Mouse (Mus musculus): ENCODE results near the gene Myo3b.
"Not testable (repeated sequence)": the region's sequence is repeated elsewhere in the genome, so short reads cannot be mapped to it uniquely, and the experiment has no call there.

Myo3b gene

GRCm38 (mm10) chr2:70195418-70196248 lies 156.7 kb downstream of the Myo3b start:
- no peak for DNase-seq (ENCODE audit: low spot score in 2 of 2)

GRCm38 (mm10) chr2:70201796-70202555 lies 163.1 kb downstream of the Myo3b start:
- DNase-seq (ENCODE audit: low spot score in 2 of 2) = no peak

- no peak for DNase-seq (ENCODE audit: low spot score in 2 of 2)
Observed at GRCm38 (mm10) chr2:70202578-70203167, 163.7 kb downstream of the Myo3b start.

GRCm38 (mm10) chr2:70208411-70208810 lies 169.5 kb downstream of the Myo3b start:
- no peak for DNase-seq (ENCODE audit: low spot score in 2 of 2)

GRCm38 (mm10) chr2:70209790-70210189 lies 170.9 kb downstream of the Myo3b start:
- DNase-seq (ENCODE audit: low spot score in 2 of 2) = no peak

- DNase-seq (ENCODE audit: low spot score in 2 of 2) = peak; percentile 65 to 76
Observed at GRCm38 (mm10) chr2:70210427-70211332, 171.8 kb downstream of the Myo3b start.

GRCm38 (mm10) chr2:70214401-70214800 lies 175.5 kb downstream of the Myo3b start:
- peak; percentile 56 to 60 for DNase-seq (ENCODE audit: low spot score in 2 of 2)

GRCm38 (mm10) chr2:70217800-70218199 lies 178.9 kb downstream of the Myo3b start:
- no peak for DNase-seq (ENCODE audit: low spot score in 2 of 2)

GRCm38 (mm10) chr2:70218469-70218868 lies 179.5 kb downstream of the Myo3b start:
- DNase-seq (ENCODE audit: low spot score in 2 of 2) = no peak

- DNase-seq (ENCODE audit: low spot score in 2 of 2) = no peak
Observed at GRCm38 (mm10) chr2:70226679-70227078, 187.8 kb downstream of the Myo3b start.

GRCm38 (mm10) chr2:70234450-70234849 lies 195.5 kb downstream of the Myo3b start:
- DNase-seq (ENCODE audit: low spot score in 2 of 2) = not testable (repeated sequence)

- no peak for DNase-seq (ENCODE audit: low spot score in 2 of 2)
Observed at GRCm38 (mm10) chr2:70245981-70246380, 207.1 kb downstream of the Myo3b start.

GRCm38 (mm10) chr2:70248616-70249015 lies 209.7 kb downstream of the Myo3b start:
- DNase-seq (ENCODE audit: low spot score in 2 of 2) = no peak

- no peak for DNase-seq (ENCODE audit: low spot score in 2 of 2)
Observed at GRCm38 (mm10) chr2:70249872-70250271, 210.9 kb downstream of the Myo3b start.

- no peak for DNase-seq (ENCODE audit: low spot score in 2 of 2)
Observed at GRCm38 (mm10) chr2:70251256-70251655, 212.3 kb downstream of the Myo3b start.

GRCm38 (mm10) chr2:70259357-70260000 lies 220.6 kb downstream of the Myo3b start:
- peak in 1 of 2 experiments; percentile 9 for DNase-seq (ENCODE audit: low spot score in 2 of 2)

GRCm38 (mm10) chr2:70260646-70261195 lies 221.8 kb downstream of the Myo3b start:
- DNase-seq (ENCODE audit: low spot score in 2 of 2) = no peak

- DNase-seq (ENCODE audit: low spot score in 2 of 2) = no peak
Observed at GRCm38 (mm10) chr2:70261703-70262564, 223.0 kb downstream of the Myo3b start.

- DNase-seq (ENCODE audit: low spot score in 2 of 2) = peak; percentile 34 to 54
Observed at GRCm38 (mm10) chr2:70262565-70263082, 223.7 kb downstream of the Myo3b start.

Data from frontal cortex, postnatal 36 days (tissue).